Mouse (Mus musculus): Measurements from ENCODE around the gene Mvk.

Gene Mvk

GRCm38 (mm10) chr5:114456995-114457605 is 13.0 kb downstream of the Mvk start:
- 76% methylated on average over 16 of the region's 16 CpGs for WGBS

GRCm38 (mm10) chr5:114461238-114461637 is 17.2 kb downstream of the Mvk start:
- WGBS: 9% methylated on average over 7 of the region's 7 CpGs

- 75% methylated on average over 24 of the region's 24 CpGs for WGBS
Observed at GRCm38 (mm10) chr5:114462067-114463040, 18.3 kb downstream of the Mvk start.

GRCm38 (mm10) chr5:114464561-114464960 is 20.5 kb downstream of the Mvk start:
- WGBS: 82% methylated on average over 2 of the region's 2 CpGs

- WGBS: 89% methylated on average over 7 of the region's 7 CpGs
Observed at GRCm38 (mm10) chr5:114465641-114466040, 21.6 kb downstream of the Mvk start.

GRCm38 (mm10) chr5:114467019-114467418 is 22.9 kb downstream of the Mvk start:
- 36% methylated on average over 11 of the region's 11 CpGs for WGBS

- 20% methylated on average over 11 of the region's 13 CpGs for WGBS
Observed at GRCm38 (mm10) chr5:114467430-114467829, 23.4 kb downstream of the Mvk start.

GRCm38 (mm10) chr5:114468007-114468406 is 23.9 kb downstream of the Mvk start:
- WGBS: 68% methylated on average over 4 of the region's 4 CpGs

- 84% methylated on average over 3 of the region's 3 CpGs for WGBS
Observed at GRCm38 (mm10) chr5:114470359-114470758, 26.3 kb downstream of the Mvk start.

- WGBS: 29% methylated on average over 35 of the region's 35 CpGs
Observed at GRCm38 (mm10) chr5:114474741-114475491, 30.8 kb downstream of the Mvk start.

- whole genome bisulfite sequencing: 78% methylated on average over 12 of the region's 12 CpGs
Observed at GRCm38 (mm10) chr5:114478267-114478666, 34.2 kb downstream of the Mvk start.

- 27% methylated on average over 14 of the region's 14 CpGs for WGBS
Observed at GRCm38 (mm10) chr5:114482587-114483011, 38.5 kb downstream of the Mvk start.

- WGBS: 89% methylated on average over 14 of the region's 14 CpGs
Observed at GRCm38 (mm10) chr5:114485685-114486084, 41.6 kb downstream of the Mvk start.

GRCm38 (mm10) chr5:114489570-114489969 is 45.5 kb downstream of the Mvk start:
- WGBS: 64% methylated on average over 6 of the region's 6 CpGs

GRCm38 (mm10) chr5:114490241-114490640 is 46.2 kb downstream of the Mvk start:
- 93% methylated on average over 8 of the region's 8 CpGs for WGBS

GRCm38 (mm10) chr5:114494761-114495160 is 50.7 kb downstream of the Mvk start:
- 23% methylated on average over 1 of the region's 1 CpGs for WGBS

GRCm38 (mm10) chr5:114501252-114501651 is 57.2 kb downstream of the Mvk start:
- WGBS: 30% methylated on average over 9 of the region's 9 CpGs

- WGBS: 80% methylated on average over 6 of the region's 6 CpGs
Observed at GRCm38 (mm10) chr5:114504826-114505225, 60.8 kb downstream of the Mvk start.

GRCm38 (mm10) chr5:114505260-114506085 is 61.4 kb downstream of the Mvk start:
- 84% methylated on average over 14 of the region's 14 CpGs for WGBS

- WGBS: 74% methylated on average over 12 of the region's 12 CpGs
Observed at GRCm38 (mm10) chr5:114507394-114507793, 63.3 kb downstream of the Mvk start.

- WGBS: 73% methylated on average over 4 of the region's 4 CpGs
Observed at GRCm38 (mm10) chr5:114507964-114508363, 63.9 kb downstream of the Mvk start.

Measured in cerebral cortex, adult 2 months (tissue).